Mouse (Mus musculus) cerebellum, adult 11 months (tissue): Measurements from ENCODE around the gene Tmem86a.
"Not testable (repeated sequence)": the region's sequence is repeated elsewhere in the genome, so short reads cannot be mapped to it uniquely, and the experiment has no call there.

ENCODE experiments used
- DNase-seq: peaks from one replicate; pipeline ENCODE4 v3.0.0; 2022

Gene Tmem86a

DNA sequence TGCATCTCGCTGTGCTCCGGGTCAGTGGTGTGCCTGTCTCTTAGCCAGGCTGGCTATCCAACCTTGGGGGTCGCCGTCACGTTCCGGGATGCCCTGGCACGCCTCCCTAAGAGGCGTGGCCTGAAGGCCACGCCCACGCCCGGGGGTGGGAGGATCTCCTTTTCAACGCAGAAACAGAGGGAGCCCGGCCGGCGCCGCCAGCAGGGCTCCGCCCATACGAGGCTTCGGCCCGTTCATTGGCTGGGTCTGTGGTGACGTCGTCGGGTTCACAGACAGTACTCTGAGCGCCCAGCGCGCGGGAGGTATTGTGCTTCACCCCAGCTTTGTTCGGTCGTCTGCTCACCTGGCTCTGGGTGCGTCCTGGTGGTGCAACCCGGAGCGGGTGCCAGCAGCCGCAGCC is at the start of gene Tmem86a:
Tmem86a (plus strand) TSS at position 236 of the 400 bp plus-strand sequence.
- peak; percentile 93 for DNase-seq

DNA sequence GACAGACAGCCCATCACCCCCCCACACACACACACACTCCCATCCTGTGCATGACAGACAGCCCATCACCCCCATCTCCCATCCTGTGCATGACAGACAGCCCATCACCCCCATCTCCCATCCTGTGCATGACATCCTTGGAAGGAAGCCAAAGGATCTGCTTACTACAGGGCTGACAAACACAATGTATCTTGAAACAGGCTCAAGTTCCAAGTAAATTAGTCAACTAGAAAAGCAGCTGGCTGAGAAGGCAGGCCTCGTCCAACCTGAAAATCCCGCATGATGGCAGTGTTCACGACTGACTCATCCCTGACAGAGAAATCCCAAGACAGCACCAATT is 49.8 kb upstream of the Tmem86a start:
- no peak for DNase-seq

DNA sequence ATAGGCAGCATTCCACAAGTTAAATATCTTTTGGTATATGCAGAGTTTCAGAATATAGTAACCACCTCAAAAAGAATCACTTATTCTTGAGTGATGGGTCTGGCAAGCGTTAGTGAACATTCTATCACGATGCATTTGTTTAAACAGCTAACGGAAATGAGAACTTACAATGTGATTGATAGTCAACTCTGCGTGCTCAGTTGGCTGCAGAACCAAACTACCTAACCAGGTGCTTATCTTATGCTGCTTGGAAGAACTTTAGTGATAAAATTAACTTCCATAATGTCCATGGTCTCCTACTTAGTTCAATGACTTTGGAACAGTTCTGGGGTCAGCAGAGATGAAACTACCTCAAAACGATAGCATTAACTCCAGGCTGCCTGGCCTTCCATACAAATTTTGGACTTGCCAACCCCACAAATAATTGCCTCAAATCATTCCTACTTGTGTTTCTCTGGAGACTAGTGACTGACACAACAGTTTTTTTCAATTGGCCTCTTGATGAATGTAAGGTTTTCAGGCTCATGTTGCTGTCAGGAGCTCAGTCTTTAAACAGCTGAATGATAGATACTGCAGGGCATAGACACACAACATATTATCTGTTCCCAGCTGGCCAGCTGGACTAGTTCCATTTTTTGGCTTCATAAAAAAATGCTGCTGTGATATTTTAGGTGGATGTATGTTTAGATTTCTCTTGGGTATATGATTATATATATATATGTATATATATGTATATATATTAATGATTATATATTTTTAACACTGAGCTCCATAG is 49.1 kb upstream of the Tmem86a start:
- DNase-seq = no peak

DNA sequence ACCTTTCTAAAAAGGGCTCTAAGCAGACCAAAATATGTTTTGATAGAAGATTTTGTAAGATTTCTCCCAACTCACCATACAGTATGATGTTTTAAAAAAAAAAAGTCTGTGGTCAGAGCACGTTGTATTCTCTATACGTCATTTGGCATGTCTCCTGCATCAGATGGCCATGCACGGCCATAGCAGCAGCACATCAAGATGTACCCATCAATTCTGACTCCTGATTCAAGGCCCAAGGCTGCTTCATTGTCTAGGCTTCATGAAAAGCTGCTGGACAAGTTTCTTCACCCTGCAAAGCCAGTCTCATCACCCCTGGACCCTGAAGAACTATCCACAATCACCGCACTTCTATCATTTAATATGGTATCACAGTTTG is 48.5 kb upstream of the Tmem86a start:
- no peak for DNase-seq

DNA sequence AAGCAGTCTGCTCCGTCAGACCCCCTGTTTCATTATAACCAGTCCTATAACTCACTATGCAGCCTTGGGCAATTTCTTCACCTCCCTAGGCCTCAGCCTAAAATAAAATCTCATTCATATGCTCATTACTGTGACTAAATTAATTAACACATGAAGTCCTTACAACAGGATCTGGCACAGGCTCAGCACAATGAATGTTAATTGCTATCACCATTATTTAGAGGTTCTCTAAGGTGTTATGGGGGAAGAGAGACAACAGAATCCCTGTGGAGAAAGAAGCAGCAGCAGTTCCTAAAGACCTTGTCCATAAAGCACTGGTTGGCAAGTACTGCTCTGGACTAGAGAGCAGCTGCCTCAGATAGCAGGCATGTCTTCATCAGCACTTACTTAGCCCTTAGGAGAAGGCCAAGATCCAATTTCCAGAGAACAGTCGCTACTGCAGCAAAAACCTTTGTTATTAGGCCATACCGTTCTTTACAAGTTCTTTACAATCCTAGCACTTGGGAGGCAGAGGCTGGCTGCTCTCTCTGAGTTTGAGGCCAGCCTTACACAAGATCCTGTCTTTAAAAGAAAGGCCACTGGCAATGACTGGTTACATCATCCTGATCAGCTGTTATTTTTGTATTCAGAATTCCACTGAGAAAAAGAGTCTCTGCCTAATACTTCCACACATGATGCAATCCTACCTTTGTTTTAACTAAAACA is 46.8 kb upstream of the Tmem86a start:
- no peak for DNase-seq

DNA sequence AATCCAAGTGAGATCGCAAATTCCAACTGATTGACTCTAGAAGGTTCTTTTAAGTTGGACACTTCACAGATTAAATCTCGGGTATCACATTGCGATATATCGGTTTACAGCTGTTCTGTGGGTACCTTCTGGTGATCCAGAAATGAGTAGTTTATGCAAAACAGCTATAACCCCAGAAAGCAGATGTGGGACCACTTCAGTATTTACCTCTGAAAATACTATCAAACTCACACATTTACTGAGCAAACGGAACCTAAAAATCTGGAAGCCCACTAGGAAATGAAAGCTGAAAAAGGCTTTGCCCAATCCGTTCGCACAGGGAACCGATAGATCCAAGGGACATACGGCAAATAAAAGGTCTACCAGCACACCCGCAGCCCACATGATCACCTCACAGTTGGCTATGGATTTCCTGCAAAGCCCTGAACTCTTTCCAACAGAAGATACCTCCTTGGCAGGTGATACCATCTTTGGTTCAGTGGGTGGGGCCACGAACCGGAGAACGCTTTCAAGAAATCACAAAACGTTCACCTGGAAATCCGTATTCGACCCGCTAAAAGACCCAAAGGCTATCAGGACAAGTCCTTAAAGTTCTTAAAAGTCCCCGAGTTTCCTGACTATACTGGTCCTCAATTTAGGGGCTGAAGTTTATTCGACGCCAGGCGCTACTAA is 43.2 kb upstream of the Tmem86a start:
- DNase-seq = peak; percentile 41

DNA sequence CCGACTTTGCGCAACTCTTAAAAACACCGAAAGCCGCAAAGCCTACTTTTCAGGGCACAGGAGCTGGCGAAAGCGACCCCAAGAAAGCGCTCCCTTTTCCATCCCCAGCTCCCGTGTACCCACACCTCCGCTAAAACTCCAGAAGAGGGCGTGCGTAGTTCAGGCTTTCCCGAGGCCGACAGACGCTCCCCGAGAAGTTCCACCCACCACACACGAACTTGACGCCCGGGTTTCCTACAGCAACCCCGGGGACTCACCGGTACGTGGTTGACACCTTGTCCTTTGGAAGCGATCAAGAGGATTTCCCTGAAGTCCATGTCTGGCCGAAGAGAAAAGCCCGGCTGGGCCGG is 42.6 kb upstream of the Tmem86a start:
- DNase-seq = no peak

DNA sequence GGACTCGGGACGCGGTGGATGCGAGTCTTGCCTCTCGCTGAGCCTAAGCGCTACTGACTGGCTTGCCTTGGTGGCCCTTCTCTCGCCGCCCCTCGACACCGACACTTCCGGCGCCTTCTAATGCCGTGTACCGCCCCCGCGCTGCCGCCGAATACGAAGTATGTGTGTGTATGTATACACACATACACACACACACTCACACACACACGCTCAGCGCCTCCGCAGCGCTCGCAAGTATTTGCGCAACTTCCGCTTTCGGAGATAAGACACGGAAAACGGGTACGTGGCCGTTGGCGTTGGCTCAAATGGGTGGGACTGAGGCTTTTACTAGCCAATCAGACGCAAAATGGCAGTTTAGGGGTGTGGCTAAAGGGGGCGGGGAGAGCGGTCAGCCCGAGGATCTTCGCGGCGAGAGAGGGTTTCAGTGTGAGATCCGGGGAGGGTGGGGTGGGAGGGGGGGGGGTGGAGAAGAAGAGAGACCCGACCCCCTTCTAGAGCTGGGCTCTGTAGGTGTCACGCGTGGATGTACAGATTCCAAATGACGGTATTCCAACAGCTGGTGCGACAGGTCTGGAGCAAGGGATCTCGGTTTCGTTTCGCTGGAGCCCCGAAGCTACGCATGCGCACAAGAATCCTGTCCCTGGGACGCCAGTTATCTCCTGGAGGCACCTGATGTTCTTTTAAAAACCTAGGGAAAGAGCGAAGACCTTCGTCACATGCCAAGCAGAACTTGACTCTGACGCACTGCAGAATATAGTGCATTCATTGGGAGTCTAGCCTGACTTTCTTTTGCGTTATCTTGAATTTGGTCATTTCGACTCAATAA is 42.0 kb upstream of the Tmem86a start, which contains the start of gene Spty2d1:
Spty2d1 (minus strand) TSS at position 244 of the 826 bp plus-strand sequence.
- DNase-seq = peak; percentile 99

DNA sequence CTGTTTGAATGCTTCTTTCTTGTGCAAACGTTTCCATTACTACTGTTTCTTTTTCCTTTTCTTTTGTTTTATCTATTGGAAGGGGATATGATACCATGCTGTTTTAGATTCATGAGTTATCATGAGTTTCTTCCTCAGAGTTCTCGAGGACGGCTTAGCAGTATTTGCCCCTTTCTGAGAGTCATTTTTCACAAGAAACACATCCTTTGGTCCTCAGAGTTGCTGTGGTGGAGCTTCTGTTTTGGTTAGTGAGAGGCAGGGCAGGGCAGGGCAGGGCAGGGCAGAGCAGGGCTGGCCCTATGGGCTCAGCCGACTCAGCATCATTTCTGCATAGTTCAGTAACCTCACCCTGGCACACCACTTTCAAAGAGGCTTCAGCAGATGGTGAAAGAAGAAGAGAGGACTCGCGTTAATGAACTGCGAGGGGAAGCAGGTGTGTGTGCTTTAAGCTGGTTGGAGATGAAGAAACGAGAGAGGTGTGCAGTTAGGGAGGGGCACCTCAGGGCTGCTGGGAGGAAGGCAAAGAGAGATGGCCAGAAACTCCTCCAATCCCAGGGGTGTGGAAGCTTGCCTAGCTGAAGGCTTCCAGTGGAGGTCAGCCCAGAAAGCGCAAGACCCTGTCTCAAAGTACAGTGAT is 37.2 kb upstream of the Tmem86a start:
- DNase-seq = no peak

DNA sequence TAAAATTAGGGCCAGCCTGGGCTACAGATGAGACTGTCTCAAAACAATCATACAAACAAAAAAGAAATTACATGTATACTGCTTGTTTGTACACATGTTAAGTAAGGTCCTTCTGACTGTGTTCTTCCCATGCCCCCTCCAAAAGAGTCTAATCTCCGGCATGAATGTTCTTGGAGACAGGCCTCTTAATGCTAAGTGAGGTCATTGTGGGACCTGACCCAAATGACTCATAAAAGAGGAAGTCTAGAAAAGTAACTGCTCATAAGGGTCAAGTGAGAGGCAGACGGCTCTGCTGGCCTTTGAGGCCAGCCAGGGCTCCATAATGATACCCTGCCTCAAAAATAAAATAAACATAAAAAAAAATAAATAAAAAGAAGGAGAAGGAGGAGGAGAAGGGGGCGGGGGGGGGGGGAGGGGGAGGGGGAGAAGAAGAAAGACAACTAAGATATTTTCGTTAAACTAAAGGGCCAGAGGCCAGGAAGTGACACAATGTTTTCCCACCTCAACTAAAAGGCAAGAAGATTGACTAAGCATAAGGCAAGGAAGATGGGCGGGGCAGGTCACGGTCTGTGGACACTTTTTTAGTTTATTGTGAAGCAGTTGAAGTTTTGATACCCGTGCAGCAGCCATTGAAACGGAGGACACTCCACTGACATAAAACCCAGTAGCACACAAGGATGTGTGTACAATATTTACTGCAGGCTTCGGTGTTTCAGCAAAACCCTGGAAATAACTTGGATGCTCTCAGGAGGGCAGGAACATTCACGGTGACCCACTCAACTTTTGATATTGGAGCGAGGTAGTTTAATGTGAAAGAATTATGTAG is 35.6 kb upstream of the Tmem86a start:
- no peak for DNase-seq

DNA sequence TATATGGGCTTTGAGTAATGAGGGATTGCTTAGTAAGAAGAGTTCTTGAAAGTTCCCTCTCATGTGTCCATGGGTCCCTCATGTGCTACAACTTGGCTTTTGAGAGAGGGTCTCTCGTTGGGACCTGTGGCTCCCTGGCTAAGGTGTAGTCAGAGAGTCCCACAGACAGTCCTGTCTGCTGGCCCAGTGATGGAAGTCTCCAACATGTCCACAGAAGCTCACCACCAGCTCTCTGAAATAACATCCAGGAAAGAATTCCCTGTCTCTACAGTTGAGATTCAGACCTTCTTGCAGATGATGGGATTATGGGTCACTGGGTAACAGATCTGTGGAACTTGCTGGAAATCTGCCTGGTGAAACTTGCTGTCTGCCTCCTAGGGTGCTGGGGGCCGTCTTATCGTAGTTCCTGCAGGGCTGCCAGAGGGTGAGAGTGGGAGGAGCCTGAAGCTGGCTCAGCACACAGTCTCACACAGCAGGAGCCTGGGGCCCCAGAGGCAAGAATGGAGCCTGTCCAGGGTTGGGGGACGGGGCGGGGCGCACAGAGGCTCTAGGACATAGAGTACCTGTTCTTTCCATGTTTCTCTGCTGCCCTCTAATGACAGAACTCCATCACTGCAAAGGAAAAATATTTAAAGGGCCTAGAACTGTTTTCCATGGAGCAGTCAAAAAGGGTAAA is 34.9 kb upstream of the Tmem86a start:
- peak; percentile 74 for DNase-seq

DNA sequence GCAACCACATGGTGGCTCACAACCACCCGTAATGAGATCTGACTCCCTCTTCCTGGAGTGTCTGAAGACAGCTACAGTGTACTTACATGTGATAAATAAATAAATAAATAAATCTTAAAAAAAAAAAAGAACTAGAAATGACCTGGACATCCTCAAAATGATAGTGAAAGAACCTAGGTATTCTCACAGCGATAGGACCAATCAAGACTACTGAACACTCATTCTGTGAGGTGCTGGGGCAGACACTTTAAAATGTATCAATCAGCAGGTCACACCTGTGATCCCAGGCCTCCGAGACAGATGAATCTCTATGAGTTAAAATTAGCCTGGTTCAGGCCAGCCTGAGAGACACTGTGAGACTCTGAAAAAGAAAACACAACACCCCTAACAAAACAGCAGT is 33.8 kb upstream of the Tmem86a start:
- DNase-seq = no peak

DNA sequence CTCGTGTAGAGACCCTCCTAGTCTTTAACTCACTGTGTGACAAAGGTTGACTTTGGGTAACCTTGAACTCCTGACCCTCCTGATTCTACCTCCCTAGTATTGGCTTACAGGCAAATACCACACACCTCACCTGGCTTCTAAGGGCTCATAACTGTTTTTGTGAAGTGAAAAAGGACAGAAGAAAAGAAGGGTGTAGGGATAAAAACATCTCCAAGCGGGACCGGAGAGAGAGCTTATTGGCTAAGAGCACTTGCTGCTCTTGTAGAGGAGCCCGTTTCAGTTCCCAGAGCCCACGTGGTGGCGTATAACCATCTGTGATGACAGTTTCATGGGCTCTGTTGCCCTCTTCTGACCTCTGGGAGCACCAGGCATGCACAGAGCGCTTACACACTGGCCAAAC is 33.3 kb upstream of the Tmem86a start:
- DNase-seq = no peak

DNA sequence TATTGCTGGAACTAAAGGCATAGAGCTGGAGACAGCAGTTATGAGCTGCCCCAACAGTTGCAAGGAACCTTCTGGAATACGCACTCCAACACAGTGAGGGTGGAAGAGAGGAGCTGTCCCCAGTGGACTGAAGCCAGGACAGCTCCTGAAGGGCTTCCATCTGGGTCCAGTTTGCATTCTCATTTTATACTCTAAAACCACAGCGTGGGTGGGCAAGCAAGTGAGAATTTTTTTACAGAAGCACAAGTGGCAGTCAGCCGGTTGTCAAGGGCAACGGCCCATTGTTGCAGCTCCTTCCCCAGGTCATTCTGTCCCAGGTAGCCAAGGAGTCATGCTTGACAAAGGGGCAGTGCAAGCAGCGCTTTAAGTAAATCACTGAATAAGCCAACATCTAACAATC is 30.8 kb upstream of the Tmem86a start:
- no peak for DNase-seq

DNA sequence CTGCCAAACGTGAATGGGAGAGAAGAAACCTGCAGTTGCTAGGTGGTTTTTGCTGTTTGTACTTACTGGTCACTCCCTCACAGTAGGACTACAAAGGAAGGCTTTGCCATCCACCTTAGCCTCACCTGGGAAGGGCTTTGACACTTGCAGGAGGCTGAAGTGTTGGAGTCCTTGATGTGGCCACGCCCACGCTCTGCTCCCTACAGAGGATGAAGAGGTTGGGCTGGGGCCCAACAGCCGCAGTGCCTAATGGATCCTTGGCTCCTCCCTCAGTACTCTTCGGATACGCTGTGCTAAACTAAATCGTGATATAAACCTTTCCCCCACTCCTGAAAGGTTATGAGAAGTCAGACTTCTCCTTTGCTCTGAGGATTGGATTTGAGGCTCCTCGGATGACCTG is 29.4 kb upstream of the Tmem86a start:
- no peak for DNase-seq

DNA sequence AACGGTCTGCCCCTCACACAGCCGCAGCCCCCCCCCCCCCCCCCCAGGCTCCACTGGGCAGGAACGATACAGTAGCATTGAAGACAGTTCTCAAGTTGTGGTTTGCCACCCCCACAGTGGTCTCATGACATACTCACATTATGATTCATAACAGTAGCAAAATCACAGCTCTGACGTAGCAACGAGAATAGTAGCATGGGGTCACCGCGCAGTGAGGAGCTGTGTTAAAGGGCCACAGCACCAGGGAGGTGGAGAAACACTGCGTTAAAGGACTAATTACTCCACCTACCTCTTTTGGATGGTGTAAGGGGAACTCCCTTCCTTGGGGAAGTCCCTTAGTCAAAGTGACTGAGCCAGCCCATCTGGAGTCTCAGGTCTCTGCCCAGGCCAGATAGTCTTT is 27.9 kb upstream of the Tmem86a start:
- DNase-seq = no peak

DNA sequence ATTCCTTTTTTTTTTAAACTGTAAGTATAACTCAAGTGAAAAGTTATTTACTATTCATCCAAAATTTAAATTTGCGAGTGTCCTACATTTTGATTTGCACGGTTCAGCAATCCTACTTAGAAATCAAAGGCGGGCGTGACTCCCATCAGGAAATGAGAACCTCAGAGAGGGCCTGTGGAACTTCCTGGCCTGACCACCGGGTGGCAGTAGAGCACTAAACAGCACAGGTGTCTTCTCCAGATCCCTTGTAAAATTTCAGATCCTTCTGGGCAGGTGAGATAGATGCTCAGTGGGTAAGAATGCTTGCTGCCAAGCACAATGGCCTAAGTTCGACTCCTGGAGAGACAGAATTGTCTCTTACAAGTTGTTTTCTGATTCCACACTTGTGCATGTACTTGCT is 26.9 kb upstream of the Tmem86a start:
- peak; percentile 69 for DNase-seq

DNA sequence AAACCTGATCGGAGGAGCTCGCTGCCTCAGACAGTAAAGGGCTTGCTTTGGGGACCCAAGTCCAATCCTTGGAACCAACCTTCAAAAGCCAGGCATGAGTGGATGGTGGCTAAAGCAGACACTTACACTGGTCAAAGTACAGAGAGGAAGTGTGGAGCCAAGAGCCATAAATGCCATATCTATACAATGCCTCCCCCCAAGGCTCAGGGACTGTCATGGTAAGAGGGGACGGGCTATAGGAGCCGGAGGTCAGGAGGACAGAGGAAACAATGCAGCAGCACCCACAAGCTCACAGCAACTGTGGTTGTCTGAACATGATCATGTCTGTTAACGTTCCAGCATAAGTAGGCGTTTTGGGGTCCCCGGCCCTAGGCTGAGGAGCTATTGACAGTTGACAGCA is 25.9 kb upstream of the Tmem86a start:
- no peak for DNase-seq

DNA sequence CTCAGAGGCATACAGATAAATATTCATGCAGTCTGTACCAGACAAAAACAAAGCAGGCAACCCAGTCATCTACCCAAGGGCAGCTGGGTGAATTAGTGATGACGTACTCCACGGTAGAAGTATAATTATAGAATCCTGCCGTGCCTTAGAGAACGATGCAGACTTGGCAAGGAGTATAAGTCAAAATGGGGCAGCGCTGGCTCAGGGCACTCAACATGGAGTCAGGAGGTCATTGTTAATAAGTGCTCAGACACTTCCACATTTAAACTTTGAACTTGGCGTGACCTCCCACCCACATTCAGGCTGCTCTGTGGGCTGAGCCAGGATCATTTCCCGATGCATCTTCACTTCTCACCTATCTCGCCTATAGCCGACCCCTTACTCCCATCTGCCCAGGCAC is 25.0 kb upstream of the Tmem86a start:
- no peak for DNase-seq

DNA sequence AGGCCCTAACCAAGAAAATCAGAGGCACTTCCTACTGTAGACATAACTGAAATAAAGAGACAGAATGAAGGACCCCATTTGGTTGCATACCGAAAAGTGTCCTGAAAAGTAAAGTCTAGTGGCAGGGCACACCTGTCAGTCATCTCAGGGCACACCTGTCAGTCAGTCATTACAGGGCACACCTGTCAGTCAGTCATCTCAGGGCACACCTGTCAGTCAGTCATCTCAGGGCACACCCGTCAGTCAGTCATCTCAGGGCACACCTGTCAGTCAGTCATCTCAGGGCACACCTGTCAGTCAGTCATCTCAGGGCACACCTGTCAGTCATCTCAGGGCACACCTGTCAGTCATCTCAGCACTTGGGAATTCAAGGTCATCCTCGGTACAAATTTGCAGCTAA is 23.5 kb upstream of the Tmem86a start:
- not testable (repeated sequence) for DNase-seq

DNA sequence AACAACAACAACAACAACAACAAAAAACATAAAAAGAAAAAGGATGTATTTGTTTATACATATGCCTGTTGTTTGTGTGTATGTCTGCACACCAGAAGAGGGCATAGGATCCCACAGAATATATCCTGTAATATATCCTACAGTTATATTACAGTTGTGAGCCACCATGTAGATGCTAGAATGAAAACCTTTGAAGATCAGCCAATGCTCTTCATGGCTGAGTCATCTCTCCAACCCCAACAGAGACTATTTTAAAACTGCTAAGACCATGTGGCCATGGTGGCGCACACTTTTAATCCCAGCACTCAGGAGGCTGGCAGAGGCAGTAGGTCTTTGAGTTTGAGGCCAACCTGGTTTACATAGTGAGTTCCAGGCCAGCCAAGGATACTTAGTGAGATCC is 22.9 kb upstream of the Tmem86a start:
- DNase-seq = no peak
